Mouse (Mus musculus): ENCODE data around the gene Tomm20l.

Gene Tomm20l

GRCm38 (mm10) chr12:71157974-71158373 lies 46.7 kb downstream of the Tomm20l start:
- DNase-seq, result no peak

- no peak for DNase-seq
These were observed 53.2 kb downstream of the Tomm20l start for GRCm38 (mm10) chr12:71164410-71164809.

DNA sequence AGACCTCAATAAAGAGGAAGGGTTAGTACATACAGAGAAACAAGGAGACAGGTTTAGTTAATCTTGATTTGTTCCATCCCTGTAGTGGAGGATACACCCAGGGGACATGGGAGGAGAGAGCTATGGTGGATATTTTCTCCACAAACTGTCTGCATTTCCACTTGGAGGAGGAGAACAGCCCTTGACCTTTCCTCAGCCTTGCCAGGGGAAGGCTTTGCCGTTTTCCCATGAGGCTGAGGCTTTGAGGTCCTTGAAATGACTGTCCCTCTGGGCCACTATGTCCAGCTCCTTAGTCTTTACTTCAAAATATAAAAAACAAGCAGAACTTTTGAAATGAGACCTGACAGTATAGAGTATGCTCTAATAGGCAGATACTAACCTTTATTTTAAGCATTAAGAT lies 58.7 kb downstream of the Tomm20l start:
- DNase-seq, result no peak
